Comparison of ENCODE assay signal across 28 mouse cellular contexts in the genomic region with DNA sequence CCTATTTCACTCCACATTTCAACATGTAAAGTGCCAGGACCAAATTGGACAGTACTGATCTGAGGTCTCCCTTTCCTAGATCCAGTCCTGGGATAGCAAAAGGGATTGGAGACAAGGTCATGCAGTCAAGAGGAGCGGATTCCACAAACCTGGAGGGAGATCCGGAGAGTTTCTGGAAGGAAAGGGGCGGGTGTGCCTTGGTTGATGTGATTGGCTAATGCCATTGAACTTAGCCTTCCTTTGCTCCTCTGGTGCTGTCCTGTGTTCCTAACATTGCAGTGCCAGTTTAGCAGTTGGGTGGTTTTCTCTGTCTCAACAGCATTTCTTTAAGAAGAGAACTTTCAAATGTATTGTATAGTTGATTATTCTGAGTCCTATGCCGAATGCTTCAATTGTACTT. TPM values are rescaled to one million over a fixed set of nuclear protein-coding genes. Genes with fewer than 3 reads are reported as not detected.
DNase-seq lines count a peak whose midpoint lies in the region; ATAC-seq lines count a peak whose summit lies in the region.
"Had no signal": no experiment of that assay in that cellular context is flagged by ENCODE, and none has a peak within 500 bp of the region (broad histone marks: within the 10 kb centered on the region; RNA-seq: fewer than 3 reads in every experiment).

No protein-coding gene starts in this region.

- no peak for ATAC-seq in megakaryocyte, adult 5-6 weeks (ENCODE audit: poor library complexity, severe bottlenecking)
- ATAC-seq: hindbrain, embryonic 16.5 days; midbrain, embryonic 16.5 days; Patski had no signal

- peaks cover 39% of the 10 kb centered on the region for H3K36me3 ChIP-seq in megakaryocyte, embryonic 14.5 days (replicated peaks; ENCODE audit: low read length)
- H3K36me3 ChIP-seq: embryonic facial prominence, embryonic 10.5 days; embryonic facial prominence, embryonic 15.5 days; forebrain, embryonic 12.5 days; heart, embryonic 13.5 days; limb, embryonic 13.5 days; neural tube, embryonic 12.5 days had no signal

- H3K27me3 ChIP-seq in megakaryocyte, embryonic 14.5 days (replicated peaks), result no peaks in the 10 kb centered on the region
- H3K27me3 ChIP-seq: CH12.LX; embryonic facial prominence, embryonic 15.5 days; forebrain, embryonic 12.5 days; heart, embryonic 13.5 days; limb, embryonic 13.5 days; neural tube, embryonic 12.5 days; Patski had no signal

- H3K4me1 ChIP-seq in megakaryocyte, embryonic 14.5 days, result peaks cover 58% of the 10 kb centered on the region

- peak; percentile 10 for DNase-seq in adrenal gland, postnatal 10 days
- DNase-seq in adrenal gland, adult 8-10 months, result no peak
- DNase-seq in kidney, adult 8-10 months, result peak; percentile 19 to 30
- no peak for DNase-seq in kidney, postnatal 10 days
- DNase-seq in skeletal muscle tissue, adult 2 months (ENCODE audit: low read depth, low spot score), result peak; percentile 9
- DNase-seq in MN1 (ENCODE audit: low spot score), result no peak
- DNase-seq: adrenal gland, postnatal 25 days; cerebellum, adult 18-20 months; cerebellum, postnatal 10 days; gastrocnemius, postnatal 10 days; heart, postnatal 10 days; lung, embryonic 14.5 days; lung, postnatal 14 days; right cerebral cortex, adult 18-20 months; thymus, postnatal 4 days had no signal

- peak overlapping the region; percentile 38 for H3K4me3 ChIP-seq in megakaryocyte, embryonic 14.5 days (replicated peaks)
- H3K4me3 ChIP-seq: embryonic facial prominence, embryonic 15.5 days; forebrain, embryonic 12.5 days; neural tube, embryonic 12.5 days had no signal

- H3K9me3 ChIP-seq in megakaryocyte, embryonic 14.5 days, result peaks cover 7% of the 10 kb centered on the region
- H3K9me3 ChIP-seq: embryonic facial prominence, embryonic 10.5 days; embryonic facial prominence, embryonic 15.5 days; forebrain, embryonic 12.5 days; G1E; heart, embryonic 13.5 days; limb, embryonic 13.5 days; neural tube, embryonic 12.5 days had no signal

RNA-seq across cellular contexts. Expression of a gene that starts 1.8 kb away (rescaled TPM):
- 100 to 1,000 TPM; 108 to 109 TPM for total RNA-seq in adrenal gland, postnatal 10 days (2021)
- 10 to 100 TPM; 60.7 to 75.4 (median 64.0) TPM for total RNA-seq in adrenal gland, adult 8-10 months (2022)
- polyA plus RNA-seq in megakaryocyte, embryonic 14.5 days (2012; ENCODE audit: insufficient read depth, low replicate concordance), result 3.2 TPM in 1 of 2 replicates, not detected in the other
- 21.7 and 22.8 TPM in 2 replicates for total RNA-seq in megakaryocyte, adult 5-6 weeks (2015)
- 61.8 and 87.1 TPM in 2 replicates for total RNA-seq in megakaryocyte, adult 5-6 weeks (2017)

RNA-seq across cellular contexts. Expression of a gene that starts 29.1 kb away (rescaled TPM):
- total RNA-seq in adrenal gland, postnatal 10 days (2021), result 10 to 100 TPM; 23.3 to 37.5 TPM
- total RNA-seq in adrenal gland, adult 8-10 months (2022), result 10 to 100 TPM; 17.1 to 24.0 (median 21.0) TPM
- 0.93 and 1.6 TPM in 2 replicates for polyA plus RNA-seq in megakaryocyte, embryonic 14.5 days (2012; ENCODE audit: insufficient read depth, low replicate concordance)
- total RNA-seq in megakaryocyte, adult 5-6 weeks (2015), result 6.6 and 12.5 TPM in 2 replicates
- 10.1 and 13.4 TPM in 2 replicates for total RNA-seq in megakaryocyte, adult 5-6 weeks (2017)
- polyA plus RNA-seq: G1E had no signal

Comparison
In these comparisons a context has a peak if more than half of its experiments do, and no peak if none do; other contexts are left out.
1. DNase-seq: peak in adrenal gland, postnatal 10 days (single experiment), kidney, adult 8-10 months (2 of 2) and skeletal muscle tissue, adult 2 months (single experiment); none in adrenal gland, adult 8-10 months (single experiment), kidney, postnatal 10 days (single experiment) and MN1 (single experiment).